Mouse (Mus musculus) midbrain, embryonic 12.5 days (tissue): ENCODE measurements around the gene Tm2d1. TPM values are rescaled to one million over a fixed set of nuclear protein-coding genes. Genes with fewer than 3 reads are reported as not detected.

Experiments used
- ATAC-seq: fragments of 200-750 bp; cut with Nextera tagmentation; 2 replicates; pipeline ENCODE4 v1.8.0; 2017; ENCODE audit warnings: low read depth, moderate TSS enrichment, moderate library complexity; ENCODE audit not compliant: low FRiP score
- H3K27ac ChIP-seq: fragments of 300-500 bp; sonication (generic); replicated peaks from 2 replicates; pipeline ENCODE4 v1.5.1; 2016; ENCODE audit warnings: mild to moderate bottlenecking
- H3K27me3 ChIP-seq: fragments of 300-500 bp; sonication (generic); 2 replicates; pipeline ENCODE4 v1.6.1; 2016; ENCODE audit warnings: mild to moderate bottlenecking
- H3K36me3 ChIP-seq: fragments of 300-500 bp; sonication (generic); 2 replicates; pipeline ENCODE4 v1.6.1; 2016
- H3K4me1 ChIP-seq: fragments of 300-500 bp; sonication (generic); 2 replicates; pipeline ENCODE4 v1.6.1; 2016
- H3K4me2 ChIP-seq: fragments of 300-500 bp; sonication (generic); replicated peaks from 2 replicates; pipeline ENCODE4 v1.6.1; 2016; ENCODE audit warnings: mild to moderate bottlenecking, moderate library complexity
- H3K4me3 ChIP-seq: fragments of 300-500 bp; sonication (generic); 2 replicates; pipeline ENCODE4 v1.5.1; 2016; ENCODE audit warnings: mild to moderate bottlenecking
- H3K9ac ChIP-seq: fragments of 300-500 bp; sonication (generic); replicated peaks from 2 replicates; pipeline ENCODE4 v1.6.1; 2016; ENCODE audit warnings: mild to moderate bottlenecking, moderate library complexity
- H3K9me3 ChIP-seq: fragments of 300-500 bp; sonication (generic); 2 replicates; pipeline ENCODE4 v1.6.1; 2016; ENCODE audit warnings: mild to moderate bottlenecking
- WGBS: fragments of 180-500 bp; shearing (Covaris S2); methylation state at CpG from one replicate; pipeline ENCODE4 v1.1.7; 2016; 5-methylcytosine and 5-hydroxymethylcytosine counted together
- polyA plus RNA-seq: library from polyadenylated mRNA; unstranded; fragments of >200 nt; fragmentation: Nextera tagmentation; extraction: Ambion mirVana; gene quantifications from 2 replicates; pipeline ENCODE4 v1.2.1, GENCODE M21; 2016

Gene Tm2d1
- polyA plus RNA-seq, 1 experiment from 2014 or later, result 109 TPM

DNA sequence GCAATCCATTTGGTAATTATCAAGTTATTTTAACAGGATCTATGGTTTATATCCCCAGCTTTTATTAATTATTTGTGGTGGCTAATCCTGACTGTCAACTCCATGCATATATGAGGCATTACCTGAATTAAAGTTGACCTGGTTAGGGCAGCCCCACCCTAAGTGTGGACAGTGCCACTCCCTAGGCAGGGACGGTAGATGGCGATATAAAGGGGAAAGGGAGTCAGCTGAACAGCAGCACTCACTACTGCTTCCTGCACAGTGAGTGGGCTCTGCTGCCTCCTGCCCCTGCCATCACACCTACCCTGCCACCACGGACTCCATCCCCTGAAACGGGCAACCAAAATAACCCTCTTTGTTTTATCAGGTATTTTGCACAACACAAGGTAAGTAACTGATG, 7.7 kb downstream of the Tm2d1 start:
- no peak for ATAC-seq
- Histone ChIP-seq H3K27me3 (no peaks in the 10 kb centered on the region), H3K4me3 (no peak overlapping the region), H3K27ac (no peak overlapping the region), H3K4me1 (no peaks in the 10 kb centered on the region), H3K9me3 (no peaks in the 10 kb centered on the region), H3K4me2 (no peak overlapping the region), H3K36me3 (0 out of 2 replicates have a peak, but pooled peaks cover 4% of the 10 kb centered on the region), H3K9ac (no peak overlapping the region)
- 59% methylated on average over 4 of the region's 4 CpGs for WGBS

DNA sequence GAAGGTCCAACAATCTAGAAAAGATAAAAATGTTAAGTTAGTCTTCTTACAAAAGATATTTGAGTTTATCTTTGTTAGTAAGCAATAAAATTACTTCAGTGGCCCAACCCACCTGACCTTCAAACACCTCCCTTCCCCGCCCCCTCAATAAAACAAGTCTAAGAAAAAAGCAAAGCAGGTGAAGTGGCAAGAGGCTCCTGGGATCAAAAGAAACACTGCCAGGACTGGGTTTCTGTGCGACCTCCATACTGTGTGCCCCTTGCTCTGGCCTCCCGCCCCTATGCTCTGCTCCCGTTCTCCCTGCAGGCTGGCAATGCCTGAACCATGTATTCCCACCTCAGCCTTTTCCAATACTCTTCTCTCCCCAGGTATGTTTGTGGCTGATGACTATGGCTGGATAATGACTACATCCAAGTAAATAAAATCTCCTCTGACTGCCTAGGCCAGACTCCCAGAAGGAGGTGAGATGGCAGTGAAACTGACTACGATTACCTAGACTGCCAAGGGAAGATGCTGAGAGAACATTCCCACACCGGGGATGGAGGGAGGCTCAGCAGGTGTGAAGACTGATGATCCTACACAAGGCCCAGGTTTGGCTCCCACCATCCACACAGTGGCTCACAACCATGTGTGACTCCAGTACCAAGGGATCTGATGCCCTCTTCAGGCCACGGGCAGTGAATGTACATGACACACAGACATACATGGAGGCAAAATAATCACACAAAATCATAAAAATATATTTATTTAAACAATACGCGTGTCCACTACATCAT, 24.9 kb downstream of the Tm2d1 start:
- WGBS, result 96% methylated on average over 9 of the region's 9 CpGs
- no peak overlapping the region for H3K4me2 ChIP-seq
- no peak for ATAC-seq

DNA sequence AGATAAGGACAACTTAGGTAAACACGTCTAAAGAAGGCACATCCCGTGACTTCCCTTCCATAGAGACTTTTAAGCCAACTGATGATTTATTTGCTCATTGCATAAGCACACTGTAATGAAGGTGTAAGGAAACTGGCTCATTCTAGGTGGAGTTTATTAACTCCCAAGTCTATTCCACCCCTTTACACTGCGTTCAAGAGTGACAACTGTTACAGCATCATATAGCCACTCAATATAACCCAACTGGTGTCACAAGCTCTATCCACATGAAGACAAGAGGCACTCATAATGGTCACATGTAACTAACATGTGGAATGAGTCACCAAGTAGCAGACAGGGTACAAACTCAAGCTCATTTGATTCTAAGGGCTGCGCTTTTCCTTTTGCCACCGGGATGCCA, 34.5 kb downstream of the Tm2d1 start:
- H3K4me2 ChIP-seq, result no peak overlapping the region
- no peaks in the 10 kb centered on the region for H3K9me3 ChIP-seq
- H3K27me3 ChIP-seq, result no peaks in the 10 kb centered on the region
- no peak overlapping the region for H3K27ac ChIP-seq
- 90% methylated on average over 5 of the region's 5 CpGs for WGBS
- no peaks in the 10 kb centered on the region for H3K36me3 ChIP-seq
- no peaks in the 10 kb centered on the region for H3K4me1 ChIP-seq
- ATAC-seq, result no peak
- H3K4me3 ChIP-seq, result no peak overlapping the region
- no peak overlapping the region for H3K9ac ChIP-seq

More for the DNA sequence above, 24.9 kb downstream of the Tm2d1 start:
- H3K36me3 ChIP-seq, result peaks cover 29% of the 10 kb centered on the region
- H3K27me3 ChIP-seq, result no peaks in the 10 kb centered on the region
- no peaks in the 10 kb centered on the region for H3K9me3 ChIP-seq
- no peak overlapping the region for H3K27ac ChIP-seq
- no peak overlapping the region for H3K4me3 ChIP-seq
- H3K9ac ChIP-seq, result no peak overlapping the region
- no peaks in the 10 kb centered on the region for H3K4me1 ChIP-seq

DNA sequence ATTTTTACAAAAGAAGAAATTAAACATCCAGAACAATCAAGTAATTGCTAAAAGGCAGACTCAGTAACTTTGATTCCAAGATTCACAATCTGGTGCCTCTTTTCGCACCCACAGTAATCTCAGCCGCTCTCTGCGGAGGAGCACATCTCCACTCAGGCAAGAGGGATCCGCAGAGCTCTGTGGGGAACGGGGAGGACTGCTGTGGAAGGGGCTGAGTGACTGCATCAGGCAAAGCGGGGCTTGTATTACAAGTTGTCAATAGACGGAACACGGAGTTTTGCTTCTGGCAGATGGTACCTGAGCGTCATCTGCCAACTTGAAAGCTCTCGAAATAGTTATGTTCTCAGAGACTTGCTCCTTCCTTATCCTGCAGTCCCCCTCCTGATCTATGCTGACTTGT, 37.3 kb downstream of the Tm2d1 start:
- no peak overlapping the region for H3K4me3 ChIP-seq
- no peak overlapping the region for H3K9ac ChIP-seq
- H3K9me3 ChIP-seq, result no peaks in the 10 kb centered on the region
- no peak for ATAC-seq
- H3K4me2 ChIP-seq, result no peak overlapping the region
- H3K27ac ChIP-seq, result no peak overlapping the region
- H3K27me3 ChIP-seq, result no peaks in the 10 kb centered on the region
- no peaks in the 10 kb centered on the region for H3K36me3 ChIP-seq
- H3K4me1 ChIP-seq, result no peaks in the 10 kb centered on the region
- WGBS, result 95% methylated on average over 10 of the region's 10 CpGs

DNA sequence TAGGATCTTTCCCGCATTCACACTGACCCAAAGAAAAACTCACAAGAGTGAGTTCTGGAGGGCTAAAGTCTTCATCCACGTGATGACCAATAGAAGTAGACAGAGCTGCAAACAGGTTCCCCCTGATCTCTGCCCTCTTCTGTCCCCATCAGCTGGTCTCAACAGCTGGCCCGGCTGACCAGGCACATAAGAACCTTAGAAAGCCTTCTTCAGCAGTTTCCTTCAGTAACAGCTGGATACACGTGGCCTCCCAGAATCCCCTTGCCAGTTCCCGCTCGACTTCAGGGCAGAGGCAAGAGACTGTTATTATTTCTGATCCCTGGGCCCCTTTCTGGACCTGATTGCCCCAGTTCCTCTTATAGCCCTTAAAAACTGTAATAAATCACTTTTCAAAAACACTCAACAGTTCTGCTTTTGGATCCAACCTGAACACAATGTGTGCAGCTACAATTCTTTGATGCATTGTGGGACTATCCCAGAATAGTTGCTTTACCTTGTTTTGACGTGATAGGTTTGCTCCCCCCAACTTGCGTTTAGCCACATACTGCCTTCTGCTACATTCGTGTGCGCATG, 43.0 kb downstream of the Tm2d1 start:
- Histone ChIP-seq H3K9ac (no peak overlapping the region), H3K4me2 (no peak overlapping the region), H3K36me3 (no peaks in the 10 kb centered on the region), H3K4me1 (peaks cover 15% of the 10 kb centered on the region; the same call in 1 of the 2 replicates), H3K27me3 (no peaks in the 10 kb centered on the region), H3K9me3 (no peaks in the 10 kb centered on the region), H3K4me3 (no peak overlapping the region), H3K27ac (no peak overlapping the region)
- no peak for ATAC-seq
- WGBS, result 84% methylated on average over 10 of the region's 10 CpGs

DNA sequence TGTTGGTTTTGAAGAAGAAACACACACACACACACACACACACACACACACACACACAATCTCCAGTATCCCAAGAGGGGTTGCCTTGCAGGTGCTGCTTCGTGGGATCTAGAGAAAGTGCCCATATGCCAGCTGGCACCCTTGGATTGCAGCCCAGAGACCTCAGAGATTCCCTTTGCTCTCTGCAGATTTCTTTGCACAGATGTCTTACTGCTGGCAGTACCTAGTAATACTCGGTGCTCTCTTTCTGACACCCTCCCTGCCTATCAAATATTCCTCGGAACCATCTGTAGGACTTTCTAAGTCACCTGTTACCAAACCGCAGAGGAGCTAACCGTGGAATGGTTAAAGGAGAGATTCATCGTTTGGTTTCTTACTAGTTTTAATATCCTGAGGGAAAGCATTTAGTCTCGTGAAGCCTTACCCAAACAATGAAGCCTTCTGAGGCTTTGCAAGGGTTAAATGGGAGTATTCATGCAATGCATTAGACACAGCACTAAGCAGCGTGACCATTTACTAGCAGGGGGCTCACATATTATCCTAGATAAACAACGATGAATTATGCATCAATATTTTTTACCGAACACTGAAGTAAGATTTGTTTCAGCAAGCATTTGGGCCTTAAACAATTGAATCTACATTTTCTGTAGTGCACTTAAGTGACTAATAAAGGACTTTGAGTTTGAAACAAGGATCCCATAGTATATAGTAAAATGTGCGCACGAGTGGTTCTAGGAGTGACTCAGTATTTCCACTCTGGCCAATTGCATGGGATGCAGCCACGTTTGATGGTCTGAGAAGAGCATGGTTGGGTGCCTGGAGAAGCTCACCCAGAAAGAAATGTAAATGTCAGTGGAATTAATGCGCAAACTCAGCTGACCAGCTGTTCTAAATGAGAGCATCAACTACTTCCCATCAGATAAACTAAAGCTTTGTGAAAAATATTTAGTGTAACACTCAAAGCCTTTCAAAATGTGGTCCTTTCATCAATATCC, 44.2 kb downstream of the Tm2d1 start:
- H3K36me3 ChIP-seq, result no peaks in the 10 kb centered on the region
- 64% methylated on average over 14 of the region's 14 CpGs for WGBS
- peak; percentile 70; the same call in 1 of the 2 replicates for ATAC-seq
- no peak overlapping the region for H3K9ac ChIP-seq
- H3K4me3 ChIP-seq, result no peak overlapping the region
- peaks cover 15% of the 10 kb centered on the region; the same call in 1 of the 2 replicates for H3K4me1 ChIP-seq
- H3K9me3 ChIP-seq, result no peaks in the 10 kb centered on the region
- H3K27ac ChIP-seq, result no peak overlapping the region
- no peaks in the 10 kb centered on the region for H3K27me3 ChIP-seq
- H3K4me2 ChIP-seq, result no peak overlapping the region

DNA sequence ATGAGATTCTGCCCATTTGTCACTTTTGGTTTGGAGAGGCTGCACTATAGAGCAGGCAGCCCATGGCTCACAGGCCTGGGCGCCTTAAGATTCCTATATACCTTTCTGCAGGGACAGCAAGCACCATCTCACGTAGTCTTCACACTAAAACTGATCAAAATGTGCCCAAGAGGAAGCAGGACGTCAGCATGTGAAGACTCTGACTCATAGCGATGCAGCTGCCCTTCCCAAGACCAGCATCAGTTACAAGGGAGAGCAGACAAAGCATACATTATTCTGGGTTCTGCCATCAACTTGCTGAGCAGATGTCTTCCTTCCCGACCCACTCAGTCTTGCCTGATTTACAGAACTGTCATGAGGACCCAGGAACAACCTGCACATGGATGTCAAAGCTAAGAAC, 45.9 kb downstream of the Tm2d1 start:
- ATAC-seq, result no peak
- no peak overlapping the region for H3K9ac ChIP-seq
- no peak overlapping the region for H3K4me2 ChIP-seq
- no peaks in the 10 kb centered on the region for H3K27me3 ChIP-seq
- 82% methylated on average over 5 of the region's 5 CpGs for WGBS
- no peak overlapping the region for H3K4me3 ChIP-seq
- no peaks in the 10 kb centered on the region for H3K36me3 ChIP-seq
- no peaks in the 10 kb centered on the region for H3K9me3 ChIP-seq
- H3K27ac ChIP-seq, result no peak overlapping the region
- peaks cover 15% of the 10 kb centered on the region; the same call in 1 of the 2 replicates for H3K4me1 ChIP-seq

DNA sequence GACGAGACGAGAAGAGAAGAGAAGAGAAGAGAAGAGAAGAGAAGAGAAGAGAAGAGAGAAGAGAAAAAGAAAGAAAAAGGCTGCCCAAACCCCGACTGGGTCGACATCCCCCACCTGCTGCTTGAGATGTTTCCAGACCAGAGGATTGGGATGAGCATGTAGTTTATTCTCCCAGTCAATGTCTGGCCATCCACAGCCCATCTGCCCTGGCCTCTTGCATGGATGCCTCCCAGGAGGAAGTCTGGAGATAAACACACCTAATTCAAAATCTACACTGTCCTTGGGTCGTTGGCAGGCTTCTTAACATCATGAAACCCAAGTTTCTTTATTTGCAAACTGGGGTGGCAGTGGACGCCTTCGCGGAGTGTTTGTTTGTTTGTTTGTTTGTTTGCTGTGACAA, 47.4 kb downstream of the Tm2d1 start:
- no peaks in the 10 kb centered on the region for H3K9me3 ChIP-seq

DNA sequence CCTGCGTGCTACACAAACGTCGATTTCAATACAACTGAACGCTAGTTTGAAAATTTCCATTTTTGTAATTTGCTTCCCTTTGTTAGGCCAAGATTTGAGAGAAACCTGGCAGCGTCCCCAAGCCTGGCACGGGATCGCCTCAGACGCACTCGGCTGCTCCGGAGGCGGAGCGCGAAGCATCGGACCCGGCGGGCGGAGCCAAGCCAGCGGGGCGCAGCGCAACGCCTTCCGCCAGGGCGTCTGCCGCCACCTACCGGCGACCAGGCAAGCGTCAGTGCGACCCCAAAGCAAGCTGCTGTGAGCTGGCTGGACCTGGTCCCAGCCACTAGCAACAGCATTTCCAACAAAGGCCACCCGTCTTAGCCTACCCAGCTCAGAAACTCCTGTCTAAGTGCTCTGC, 60.9 kb downstream of the Tm2d1 start:
- ATAC-seq, result peak; percentile 94
- Histone ChIP-seq H3K27me3 (no peaks in the 10 kb centered on the region), H3K4me2 (peak overlapping the region; percentile 70), H3K4me3 (peak overlapping the region; percentile 44), H3K27ac (peak overlapping the region; percentile 76), H3K9ac (peak overlapping the region; percentile 59), H3K4me1 (peaks cover 11% of the 10 kb centered on the region), H3K9me3 (no peaks in the 10 kb centered on the region), H3K36me3 (no peaks in the 10 kb centered on the region)
- WGBS, result under 1% methylated on average over 29 of the region's 29 CpGs

More for the DNA sequence above, 47.4 kb downstream of the Tm2d1 start:
- Histone ChIP-seq H3K27me3 (no peaks in the 10 kb centered on the region), H3K4me2 (no peak overlapping the region), H3K9ac (no peak overlapping the region), H3K4me3 (no peak overlapping the region), H3K36me3 (no peaks in the 10 kb centered on the region), H3K27ac (no peak overlapping the region), H3K4me1 (peaks cover 15% of the 10 kb centered on the region; the same call in 1 of the 2 replicates)
- WGBS, result 84% methylated on average over 8 of the region's 8 CpGs
- no peak for ATAC-seq

DNA sequence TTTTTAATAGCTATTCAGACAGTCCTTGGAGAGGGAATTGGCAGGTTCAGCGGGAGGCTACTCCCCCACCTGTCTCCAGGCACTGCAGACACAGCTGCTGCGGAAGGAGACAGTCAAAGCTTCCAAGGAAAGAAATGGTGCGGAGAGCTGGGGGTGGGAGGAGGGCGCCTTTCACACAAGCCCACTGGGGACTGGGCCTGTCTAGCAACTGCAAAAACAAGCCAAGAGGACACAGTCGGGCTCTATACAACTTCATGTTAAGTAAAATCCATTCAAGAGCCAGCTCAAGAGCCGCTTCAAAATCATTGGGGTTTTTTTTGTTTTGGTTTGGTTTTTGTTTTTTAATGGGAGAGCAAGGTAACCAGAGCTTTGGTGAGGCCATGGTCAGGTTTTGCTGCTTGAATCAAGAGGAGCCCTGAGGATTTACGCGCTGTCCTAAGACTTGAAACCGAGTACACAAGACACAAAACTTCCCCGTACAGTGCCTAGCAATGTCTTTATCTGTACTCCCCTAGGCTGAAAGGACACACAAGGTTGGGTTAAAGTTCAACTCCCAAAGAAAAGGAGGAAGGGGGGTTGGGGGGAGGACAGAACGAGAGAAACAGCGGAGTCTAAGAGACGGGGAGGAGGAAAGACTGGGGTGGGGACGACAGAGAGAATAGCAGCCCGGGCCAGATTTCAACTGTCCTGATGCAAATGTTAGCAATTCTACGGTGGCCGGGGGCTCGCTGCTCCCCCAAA, 61.6 kb downstream of the Tm2d1 start:
- Histone ChIP-seq H3K4me2 (peak overlapping the region; percentile 70), H3K4me1 (peaks cover 11% of the 10 kb centered on the region), H3K4me3 (peak overlapping the region; percentile 44), H3K27me3 (no peaks in the 10 kb centered on the region), H3K9ac (peak overlapping the region; percentile 59), H3K27ac (peak overlapping the region; percentile 76), H3K9me3 (no peaks in the 10 kb centered on the region), H3K36me3 (no peaks in the 10 kb centered on the region)
- peak; percentile 73 for ATAC-seq
- 2% methylated on average over 18 of the region's 18 CpGs for WGBS

DNA sequence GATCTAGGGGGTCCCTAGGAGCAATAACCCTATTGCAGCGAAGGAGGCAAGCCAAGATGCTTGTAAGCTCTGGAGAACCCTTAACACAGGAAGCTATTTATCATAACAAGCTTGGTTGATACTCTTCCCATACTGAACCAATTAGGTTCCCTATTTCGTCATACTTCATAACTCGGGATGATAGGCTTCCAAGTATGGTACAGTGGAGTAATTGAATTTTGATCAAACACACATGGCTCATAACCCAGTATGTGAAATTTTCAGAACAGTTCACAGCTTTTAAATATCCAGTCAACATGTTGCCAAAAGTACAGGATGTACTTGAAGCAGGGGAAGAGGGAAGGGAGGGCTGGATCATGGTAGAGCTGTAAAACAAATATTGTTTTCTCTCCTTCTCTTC, 64.3 kb downstream of the Tm2d1 start:
- peaks cover 11% of the 10 kb centered on the region for H3K4me1 ChIP-seq
- H3K9ac ChIP-seq, result no peak overlapping the region
- H3K27ac ChIP-seq, result no peak overlapping the region
- no peaks in the 10 kb centered on the region for H3K36me3 ChIP-seq
- WGBS, result 77% methylated on average over 3 of the region's 3 CpGs
- H3K27me3 ChIP-seq, result no peaks in the 10 kb centered on the region
- no peak overlapping the region for H3K4me3 ChIP-seq
- H3K9me3 ChIP-seq, result no peaks in the 10 kb centered on the region
- H3K4me2 ChIP-seq, result no peak overlapping the region
- no peak for ATAC-seq
